Mouse (Mus musculus): ENCODE measurements around the gene Supt16.

Gene Supt16

DNA sequence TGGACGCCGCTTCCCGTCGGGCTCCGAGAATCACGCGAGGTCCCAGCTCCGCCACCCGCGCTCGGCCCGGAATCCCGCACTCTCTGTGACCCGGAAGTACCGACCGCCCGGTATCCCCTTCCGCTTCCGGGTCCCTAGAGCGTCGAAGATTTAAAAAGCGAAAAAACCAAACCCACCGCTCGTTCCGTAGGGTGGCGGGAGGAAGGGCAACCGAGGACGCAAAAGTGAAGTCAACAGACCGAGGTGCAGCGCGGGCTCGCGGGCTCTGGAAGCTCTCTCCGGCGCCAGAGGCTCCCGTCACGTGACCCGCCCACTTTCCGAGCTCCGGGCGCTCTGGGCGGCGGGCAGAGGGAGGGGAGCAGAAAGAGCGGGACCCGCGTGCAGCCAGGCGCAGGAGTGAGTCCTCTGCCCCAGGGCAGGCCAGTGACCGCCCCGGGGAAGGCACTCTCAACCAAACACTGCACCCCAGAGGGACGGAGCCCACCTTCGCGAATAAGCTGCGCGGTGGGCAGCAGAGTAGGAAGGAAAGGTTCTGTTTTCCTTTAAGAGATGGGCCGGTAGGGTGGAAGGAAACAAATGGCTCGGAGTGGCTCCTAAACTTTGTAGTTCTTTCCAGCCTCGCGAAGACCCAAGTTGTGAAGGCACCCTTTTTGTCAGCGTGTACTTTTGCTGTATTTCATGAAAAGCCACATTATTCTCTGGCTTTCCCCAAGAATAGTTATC, at the start of gene Supt16:
Supt16 (minus strand) TSS at position 261 of the 723 bp plus-strand sequence.
- DNase-seq (ENCODE audit: low read depth, low spot score): peak; percentile 86

DNA sequence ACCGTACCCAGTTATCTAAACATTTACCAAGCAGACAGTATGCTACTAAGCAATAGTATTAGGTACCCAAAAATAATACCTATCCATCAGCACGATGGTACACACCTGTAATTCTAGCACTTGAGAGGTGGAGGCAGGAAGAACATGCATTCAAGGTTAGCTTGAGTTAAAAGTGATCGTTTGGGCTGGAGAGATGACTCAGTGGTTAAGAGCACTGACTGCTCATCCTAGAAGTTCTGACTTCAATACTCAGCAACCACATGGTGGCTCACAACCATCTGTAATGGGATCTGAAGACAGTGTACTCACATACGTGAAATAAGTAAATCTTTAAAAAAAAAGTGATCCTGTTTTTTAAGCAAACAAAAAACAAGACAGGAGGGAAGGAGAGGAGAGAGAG, 48.9 kb upstream of the Supt16 start:
- DNase-seq (ENCODE audit: low read depth, low spot score): no peak

DNA sequence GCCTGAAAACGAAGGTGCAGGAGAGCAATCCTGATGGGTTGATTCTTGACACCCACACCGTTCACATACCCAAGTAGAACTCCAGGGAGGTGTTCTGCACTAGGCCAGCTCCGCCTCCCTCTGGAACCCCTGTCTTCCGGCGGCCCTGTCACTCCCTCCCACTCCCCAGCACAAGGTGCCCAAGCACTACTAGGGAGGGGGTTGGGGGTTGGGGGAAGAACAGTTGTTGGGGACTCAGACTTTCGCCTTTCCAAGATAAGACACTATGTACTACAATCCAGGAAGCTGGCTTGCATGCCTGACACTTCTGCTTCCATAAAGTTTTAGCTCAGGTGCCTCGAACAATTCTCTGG, 47.5 kb upstream of the Supt16 start:
- DNase-seq (ENCODE audit: low read depth, low spot score): no peak

DNA sequence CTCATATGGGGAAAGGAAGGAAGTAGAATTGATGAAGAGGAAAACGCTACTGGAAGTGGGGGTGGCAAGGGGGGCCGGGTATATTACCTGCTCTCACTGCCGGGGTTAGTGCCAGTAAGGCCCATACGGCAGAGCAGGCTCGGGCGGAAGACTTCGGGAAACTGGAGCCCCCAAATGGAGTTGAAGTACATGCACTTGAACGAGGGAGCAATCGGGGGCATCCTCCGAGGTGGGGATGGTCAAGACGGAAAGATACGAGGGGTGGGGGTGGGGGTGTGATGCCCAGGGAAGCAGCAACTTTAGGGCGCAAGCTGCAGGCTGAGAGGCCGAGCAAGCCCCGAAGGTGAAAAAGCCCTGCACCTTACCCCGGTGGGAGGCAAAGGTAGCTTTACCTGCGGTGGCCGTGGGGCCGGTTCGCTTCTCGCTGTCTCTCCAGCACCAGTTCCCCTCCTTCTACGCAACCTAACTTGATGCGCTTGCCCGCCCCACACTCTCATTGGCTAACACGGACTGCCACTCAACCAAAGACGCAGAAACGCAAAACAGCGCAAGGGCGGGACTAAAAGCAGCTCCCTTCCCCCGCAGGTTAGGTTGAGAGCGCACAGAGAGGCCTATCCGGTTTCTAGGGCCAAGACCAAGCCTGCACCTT, 46.9 kb upstream of the Supt16 start:
- DNase-seq (ENCODE audit: low read depth, low spot score): peak; percentile 99

DNA sequence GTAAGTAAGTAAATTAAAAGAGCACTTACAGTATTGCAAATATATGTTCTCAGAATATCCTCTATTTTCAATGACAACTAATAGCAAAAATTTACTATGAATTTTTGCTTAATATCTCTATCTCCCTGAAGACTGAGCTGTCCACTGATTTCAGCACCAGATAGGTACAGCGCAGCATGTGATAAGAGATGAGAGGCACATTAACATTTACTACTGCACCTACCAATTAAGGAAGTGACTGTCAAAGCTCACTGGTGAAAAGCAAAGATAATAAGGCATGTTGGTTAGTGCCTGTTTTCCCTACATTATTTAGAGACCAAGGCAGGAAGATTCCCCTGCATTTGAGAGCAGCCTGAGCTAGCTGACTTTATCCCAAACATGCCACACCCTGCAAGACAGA, 39.0 kb upstream of the Supt16 start:
- DNase-seq (ENCODE audit: low read depth, low spot score): no peak

DNA sequence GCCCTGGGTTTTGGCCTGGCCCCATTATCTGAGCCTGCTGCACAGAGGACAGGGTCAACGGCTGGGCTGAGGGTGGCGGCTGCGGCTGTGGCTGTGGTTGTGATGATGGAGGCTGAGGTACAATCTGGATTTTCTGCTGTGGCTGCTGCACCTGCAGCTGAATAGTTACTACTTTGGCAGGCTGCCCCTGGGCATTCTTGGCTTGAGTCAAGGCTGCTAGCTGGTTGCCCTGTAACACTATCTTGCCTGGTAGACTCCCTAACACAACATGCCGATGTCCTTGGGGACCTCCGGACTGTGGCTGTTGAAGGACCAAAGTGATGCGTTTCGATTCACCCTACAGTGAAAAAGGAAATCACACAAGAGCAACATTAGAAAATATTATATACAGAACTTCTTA, 37.9 kb upstream of the Supt16 start:
- no peak for DNase-seq (ENCODE audit: low read depth, low spot score)

DNA sequence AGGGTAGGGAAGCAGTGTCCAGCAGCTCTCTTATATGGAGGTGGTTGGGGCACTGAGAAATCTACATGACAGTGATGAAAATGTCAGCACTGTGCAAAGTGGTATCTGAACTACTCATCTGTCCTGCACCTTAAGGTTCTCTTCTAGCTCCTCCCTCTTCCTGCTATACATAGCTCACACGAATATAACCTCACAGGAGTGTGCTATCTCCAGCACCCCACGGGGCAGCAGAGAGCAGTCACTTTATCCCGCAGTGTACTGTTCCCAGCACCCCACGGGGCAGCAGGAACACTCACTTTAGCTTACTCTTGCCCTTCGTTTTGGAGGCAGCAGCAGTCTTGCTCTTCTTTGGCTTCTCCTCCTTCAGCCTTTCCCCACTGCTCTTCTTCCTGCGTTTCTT, 35.0 kb upstream of the Supt16 start:
- DNase-seq (ENCODE audit: low read depth, low spot score): peak; percentile 6

DNA sequence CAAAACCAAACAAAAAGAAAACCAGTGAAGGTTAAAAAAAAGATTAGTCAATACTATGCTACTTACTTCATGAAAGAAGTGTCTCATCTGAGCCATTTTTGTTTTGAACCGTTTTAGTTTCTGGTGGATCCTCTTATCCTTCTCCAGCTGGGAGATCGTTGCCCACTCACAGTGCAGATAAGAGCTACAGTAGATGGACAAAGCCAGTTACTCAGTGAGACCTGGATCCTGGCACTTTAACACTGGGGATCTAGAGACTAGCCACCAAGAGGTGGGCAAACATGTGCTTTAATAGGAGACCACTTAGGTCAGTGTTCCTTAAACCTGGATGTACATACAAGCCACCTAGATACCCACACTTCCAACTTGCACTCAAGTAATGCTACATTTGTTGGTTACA, 28.8 kb upstream of the Supt16 start:
- no peak for DNase-seq (ENCODE audit: low read depth, low spot score)

DNA sequence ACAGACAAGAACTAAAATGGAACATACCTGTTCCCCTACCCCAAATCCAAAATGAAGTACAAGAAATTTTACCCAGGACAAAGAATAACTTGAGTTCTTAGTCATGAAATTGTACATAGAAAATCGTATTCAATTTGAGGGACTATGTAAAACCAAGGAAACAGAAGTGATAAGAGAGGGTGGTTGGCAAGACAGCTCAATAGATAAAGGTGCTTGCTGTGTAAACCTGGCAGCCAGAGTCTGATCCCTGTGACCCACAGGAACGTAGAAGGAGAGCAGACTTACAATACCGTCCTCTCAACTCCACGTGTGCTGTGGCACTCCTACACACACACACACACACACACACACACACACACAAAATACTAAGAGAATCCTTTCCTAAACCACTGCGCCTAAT, 20.0 kb upstream of the Supt16 start:
- DNase-seq (ENCODE audit: low read depth, low spot score): no peak

DNA sequence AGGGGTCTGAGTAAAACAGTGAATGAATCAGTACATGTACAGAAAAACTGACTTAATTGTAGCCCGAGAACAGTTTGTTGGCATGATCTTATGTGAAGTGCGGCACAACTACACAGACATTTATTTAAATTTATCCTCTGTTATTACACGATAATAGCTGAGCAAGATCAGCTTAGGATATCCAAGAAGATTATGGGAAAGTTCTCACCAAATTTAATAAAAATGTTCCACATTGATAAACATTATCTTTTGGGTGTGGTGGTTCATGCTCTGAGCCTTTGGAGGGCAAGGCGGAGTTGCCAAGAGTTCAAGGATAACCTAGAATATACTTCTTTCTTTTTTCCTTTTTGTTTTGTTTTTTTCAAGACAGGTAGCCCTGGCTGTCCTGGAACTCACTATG, 2.2 kb upstream of the Supt16 start:
- DNase-seq (ENCODE audit: low read depth, low spot score): no peak

DNA sequence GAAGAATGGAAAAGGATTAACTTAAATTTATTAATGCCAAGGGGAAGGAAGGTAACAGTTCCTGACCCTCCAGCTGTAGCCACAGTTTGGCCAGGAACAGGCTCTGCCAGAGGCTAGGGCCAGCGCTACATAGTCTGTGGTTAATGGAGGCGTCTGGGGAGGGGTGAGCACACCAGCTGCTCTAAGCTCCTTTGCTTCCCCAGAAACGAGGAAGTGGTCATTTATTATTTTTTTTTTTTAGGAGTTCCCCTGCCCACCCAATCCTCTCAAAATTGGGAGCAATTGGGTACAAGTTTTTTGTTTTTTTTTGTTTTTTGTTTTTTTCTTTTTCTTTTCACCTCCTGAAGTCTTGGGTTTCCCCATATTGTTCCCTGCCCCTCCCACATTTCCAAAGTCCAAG, 925 bp upstream of the Supt16 start:
- DNase-seq (ENCODE audit: low read depth, low spot score): no peak

DNA sequence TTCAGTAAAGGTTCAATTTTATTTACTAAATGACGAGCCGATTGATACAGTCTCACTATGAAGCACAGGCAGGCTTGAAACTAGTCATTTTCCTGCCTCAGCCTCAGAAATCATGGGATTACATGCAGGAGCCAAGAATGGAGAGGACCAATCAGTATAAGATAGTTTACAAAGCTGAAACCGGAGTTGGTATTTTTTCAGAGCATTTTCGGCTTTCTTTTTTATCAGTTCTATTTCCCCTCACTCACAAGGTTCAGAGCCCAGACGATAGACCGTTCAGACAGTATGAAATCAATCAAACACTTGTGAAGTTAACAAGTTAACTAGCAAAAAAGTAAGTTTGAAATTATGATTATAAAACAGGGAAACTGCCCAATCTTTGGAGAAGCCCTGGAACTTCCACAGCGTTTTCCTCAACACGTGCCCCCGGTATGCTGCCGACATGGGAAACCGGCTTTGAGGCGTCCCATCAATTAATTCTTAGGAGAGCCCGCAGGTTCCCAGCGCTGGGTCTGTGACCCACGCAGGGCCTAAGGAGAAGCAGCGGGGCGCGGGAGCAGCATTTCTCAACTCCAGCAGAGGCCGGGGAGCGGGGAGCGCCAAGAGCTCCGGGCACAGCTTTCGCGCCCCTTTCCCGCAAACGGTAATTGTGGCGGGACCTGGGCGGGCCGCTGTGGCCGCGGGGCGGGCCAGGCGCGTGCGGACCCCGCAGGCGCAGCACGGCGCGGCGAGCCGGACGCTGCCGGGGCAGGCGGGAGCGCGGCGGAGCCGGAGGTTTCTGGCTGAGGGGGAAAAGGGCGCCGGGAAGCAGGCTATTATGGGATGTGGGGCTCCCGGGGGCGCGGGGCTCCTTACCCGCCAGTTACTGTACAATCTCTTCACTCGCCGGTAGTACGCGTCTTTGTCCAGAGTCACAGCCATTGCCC, 723 bp downstream of the Supt16 start:
- peak; percentile 35 for DNase-seq (ENCODE audit: low read depth, low spot score)

DNA sequence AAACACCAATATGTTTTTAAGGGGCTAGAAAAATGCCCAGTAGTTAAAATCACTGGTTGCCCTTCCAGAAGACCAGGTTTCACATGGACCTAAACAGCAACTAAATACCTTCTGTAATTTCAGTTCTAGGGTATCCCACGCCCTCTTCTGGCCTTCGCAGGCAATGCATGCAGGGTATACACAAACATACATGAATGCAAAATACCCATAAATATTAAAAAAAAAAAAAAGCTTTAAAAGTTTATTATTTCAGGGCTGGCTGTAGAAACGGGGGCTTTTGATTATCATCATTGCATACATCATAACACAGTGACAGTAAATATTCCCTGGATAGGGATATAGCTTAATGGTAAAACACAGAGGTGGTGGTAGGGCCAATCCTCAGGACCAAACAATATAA, 1.5 kb downstream of the Supt16 start:
- peak; percentile 80 for DNase-seq (ENCODE audit: low read depth, low spot score)

DNA sequence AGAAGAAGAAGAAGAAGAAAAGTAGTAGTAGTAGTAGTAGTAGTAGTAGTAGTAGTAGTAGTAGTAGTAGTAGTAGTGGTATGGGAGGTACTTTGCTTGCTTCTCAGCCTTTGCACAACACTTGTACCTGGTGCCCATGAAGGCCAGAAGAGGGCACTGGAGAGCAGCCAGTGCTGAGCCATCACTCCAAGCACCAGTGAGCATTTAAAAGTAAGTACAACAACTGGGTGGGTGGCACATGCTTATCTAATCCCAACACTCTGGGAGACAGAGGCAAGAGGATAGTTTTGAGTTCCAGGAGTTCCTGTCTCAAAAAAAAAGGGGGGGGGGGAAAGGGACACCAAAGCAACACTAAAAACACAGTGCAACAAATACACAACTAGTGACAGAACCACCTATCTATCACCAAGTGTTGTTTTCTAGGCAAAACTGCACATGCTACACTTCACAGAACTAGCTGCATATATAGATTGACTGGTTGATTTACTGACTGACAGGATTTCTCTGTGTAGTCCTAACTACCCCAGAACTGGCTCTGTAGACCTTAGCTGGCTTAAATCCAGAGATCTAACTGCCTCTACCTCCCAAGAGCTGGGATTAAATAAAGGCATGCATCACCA, 6.4 kb downstream of the Supt16 start:
- peak; percentile 81 for DNase-seq (ENCODE audit: low read depth, low spot score)

DNA sequence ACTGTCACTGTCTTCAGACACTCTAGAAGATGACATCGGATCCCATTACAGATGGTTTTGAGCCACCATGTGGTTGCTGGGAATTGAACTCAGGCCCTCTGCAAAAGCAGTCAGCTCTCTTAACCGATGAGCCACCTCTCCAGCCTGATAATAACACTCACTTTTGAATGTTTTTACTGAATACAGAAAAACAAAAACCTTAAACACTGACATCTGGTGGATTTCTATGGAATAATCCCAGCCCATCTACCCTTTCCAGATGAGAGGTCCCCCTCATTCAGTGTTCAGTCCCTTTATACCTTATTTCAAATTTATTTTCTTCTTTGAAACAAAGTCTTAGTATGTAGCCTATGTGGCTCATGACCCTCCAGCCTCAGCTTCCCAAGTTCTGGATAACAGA, 7.7 kb downstream of the Supt16 start:
- no peak for DNase-seq (ENCODE audit: low read depth, low spot score)

DNA sequence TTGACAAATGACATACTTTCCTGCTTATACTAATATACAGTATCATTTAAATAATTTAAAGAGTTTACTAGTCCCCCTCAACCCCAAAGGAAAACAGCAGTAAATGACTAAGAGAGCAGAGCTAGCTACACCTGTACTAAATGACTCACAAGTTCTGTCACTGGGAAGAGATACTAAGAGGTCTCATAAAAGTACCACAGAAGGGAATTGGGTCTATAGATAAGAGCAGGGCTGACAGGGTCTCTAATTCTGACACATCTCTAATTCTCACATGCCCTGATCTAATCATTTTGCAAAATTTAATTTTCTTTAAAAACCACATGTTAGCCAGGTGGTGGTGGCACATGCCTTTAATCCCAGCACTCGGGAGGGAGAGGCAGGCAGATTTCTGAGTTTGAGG, 8.4 kb downstream of the Supt16 start:
- no peak for DNase-seq (ENCODE audit: low read depth, low spot score)

DNA sequence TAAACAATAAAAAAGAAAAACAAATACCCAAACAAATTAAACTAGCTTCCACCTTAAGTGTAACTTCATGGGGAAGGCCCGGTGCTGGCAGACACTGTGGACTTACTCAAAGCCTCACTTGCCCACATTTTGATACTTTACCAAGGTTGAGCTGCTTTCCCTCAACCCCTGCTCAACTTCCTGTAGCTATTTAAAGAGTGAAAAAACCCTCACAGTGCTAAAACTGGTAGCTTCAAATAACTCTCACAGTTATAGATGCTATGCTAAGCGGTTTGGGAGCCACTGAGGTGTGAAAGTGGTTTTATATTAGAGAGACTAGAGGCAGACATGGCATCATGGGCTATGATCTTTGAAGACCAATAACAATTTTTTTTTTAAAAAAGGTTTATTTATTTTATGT, 30.6 kb downstream of the Supt16 start:
- peak; percentile 18 for DNase-seq (ENCODE audit: low read depth, low spot score)

DNA sequence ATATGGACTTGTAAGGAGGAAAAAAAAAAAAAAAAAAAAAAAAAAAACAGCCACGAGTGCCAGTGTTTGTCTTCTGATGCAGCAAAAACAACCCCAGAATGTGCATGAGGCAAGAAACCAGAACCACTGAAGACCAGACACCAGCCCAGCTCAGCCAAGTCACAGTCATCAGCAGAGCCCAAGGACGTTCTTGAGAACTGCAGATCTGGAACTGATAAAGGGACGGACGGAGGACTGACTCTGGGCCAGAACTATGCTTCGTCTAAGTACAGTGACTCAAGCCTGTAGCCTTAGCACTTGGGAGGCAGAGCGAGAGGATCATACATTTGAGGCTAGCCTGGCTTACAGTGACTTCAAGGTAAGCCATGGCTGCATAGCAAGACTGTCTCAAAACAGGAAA, 36.3 kb downstream of the Supt16 start:
- DNase-seq (ENCODE audit: low read depth, low spot score): no peak

DNA sequence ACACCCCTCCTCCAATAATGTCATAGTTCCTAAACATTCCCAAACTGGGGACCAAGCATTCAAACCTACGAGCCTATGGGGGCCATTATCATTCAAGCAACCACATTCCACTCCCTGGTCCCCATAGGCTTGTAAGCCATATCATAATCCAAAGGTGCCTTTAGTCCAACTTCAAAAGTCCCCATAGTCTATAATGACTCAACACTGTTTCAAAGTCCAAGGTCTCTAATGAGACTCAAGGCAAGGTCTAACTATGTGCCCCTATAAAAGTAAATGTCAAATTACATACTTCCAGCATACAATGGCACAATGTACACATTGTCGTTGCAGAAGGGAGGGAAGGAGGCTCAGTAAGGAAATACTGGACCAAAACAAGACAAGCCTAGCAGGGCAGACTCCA, 42.2 kb downstream of the Supt16 start:
- no peak for DNase-seq (ENCODE audit: low read depth, low spot score)

DNA sequence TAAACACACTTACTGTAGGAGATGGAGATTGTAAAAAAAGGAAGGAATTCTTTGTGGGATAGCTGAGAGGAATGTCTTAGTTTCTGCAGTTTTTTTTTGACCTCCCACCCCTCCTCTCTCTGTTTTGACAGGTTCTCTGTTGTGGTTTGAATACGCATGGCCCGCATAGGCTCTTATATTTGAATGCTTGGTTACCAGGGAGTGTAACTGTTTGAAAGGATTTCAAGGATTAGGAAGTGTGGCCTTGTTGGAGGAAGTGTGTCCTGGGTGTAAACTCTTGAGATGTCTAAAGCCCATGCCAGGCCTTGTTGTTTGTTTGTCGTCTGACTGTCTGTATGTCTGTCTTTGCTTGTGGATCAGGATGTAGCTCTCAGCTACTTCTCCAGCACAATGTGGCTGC, 44.6 kb downstream of the Supt16 start:
- DNase-seq (ENCODE audit: low read depth, low spot score): no peak

DNA sequence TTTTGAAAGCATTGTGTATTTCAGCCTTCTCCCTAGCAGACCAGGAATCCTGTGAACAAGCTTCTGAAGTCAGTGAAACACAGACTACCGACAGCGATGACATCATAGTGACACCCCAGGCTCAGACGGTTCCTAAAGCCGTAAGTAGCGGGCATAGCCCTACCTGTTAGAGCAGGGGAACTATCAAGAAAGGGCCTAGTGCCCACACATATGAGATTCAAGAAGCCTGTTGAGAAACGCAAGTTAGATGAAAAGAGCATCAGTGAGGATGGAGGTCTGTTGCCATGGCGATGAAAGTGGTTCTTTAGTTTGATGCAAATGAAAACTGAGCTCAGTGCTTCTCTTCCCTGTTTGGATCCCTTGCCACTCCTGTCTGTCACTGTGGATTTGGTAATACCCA, 45.0 kb downstream of the Supt16 start:
- DNase-seq (ENCODE audit: low read depth, low spot score): no peak

DNA sequence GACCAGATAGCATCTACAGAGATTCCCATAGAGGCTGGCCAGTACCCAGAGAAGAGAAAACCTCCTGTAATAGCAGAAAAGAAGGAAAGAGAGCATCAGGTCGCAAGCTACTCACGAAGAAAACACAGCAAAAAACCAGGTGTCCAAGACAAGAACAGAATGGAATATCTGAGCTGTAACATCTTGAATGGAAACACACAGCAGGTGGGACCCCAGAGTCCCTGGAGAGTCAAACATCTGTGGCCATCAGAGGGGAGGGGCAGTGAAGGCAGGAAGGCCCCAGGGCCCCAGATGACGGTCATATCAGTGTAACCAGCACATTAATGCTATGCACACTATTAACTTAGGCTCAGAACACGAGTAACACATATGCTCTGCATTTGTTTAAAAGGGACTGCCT, 47.3 kb downstream of the Supt16 start:
- no peak for DNase-seq (ENCODE audit: low read depth, low spot score)

All from CD4-positive, CD25-positive, alpha-beta regulatory T cell, adult 2 months (primary cell).